Mouse (Mus musculus): Measurements from ENCODE around the gene Cfap99. TPM values are rescaled to one million over a fixed set of nuclear protein-coding genes. Genes with fewer than 3 reads are reported as not detected.

The Cfap99 gene
- polyA plus RNA-seq, 2 experiments: 0.04 TPM; not detected in 1

DNA sequence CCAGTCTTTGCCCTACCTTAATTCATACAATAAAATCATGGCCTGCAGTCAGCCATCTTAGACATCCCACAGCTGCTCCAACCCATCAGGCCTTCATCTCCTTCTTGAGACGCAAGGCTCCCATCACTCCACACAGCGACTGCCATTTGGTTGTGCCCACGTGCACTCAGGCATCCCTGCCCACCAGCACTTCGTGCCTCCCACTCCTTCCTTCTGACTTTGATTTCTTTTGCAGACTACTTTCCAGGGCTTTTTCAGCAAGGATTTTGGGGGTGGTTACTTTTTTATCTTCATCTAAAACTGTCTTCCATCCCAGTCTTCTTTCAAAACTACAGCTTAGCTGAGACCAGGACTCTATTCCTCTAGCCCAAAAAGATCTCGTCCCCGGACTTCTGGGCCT, 11.7 kb upstream of the Cfap99 start:
- Histone ChIP-seq H3K36me3 (ENCODE audit: control insufficient read depth, insufficient read depth, low read length) (no peaks in the 10 kb centered on the region), H3K27ac (replicated peaks; ENCODE audit: low read depth, low read length) (no peak overlapping the region), H3K27me3 (ENCODE audit: control insufficient read depth, insufficient read depth, low read length) (no peaks in the 10 kb centered on the region), H3K9ac (ENCODE audit: low read depth, low read length, severe bottlenecking) (no peak overlapping the region), H3K4me3 (replicated peaks; ENCODE audit: low read length) (no peak overlapping the region), H3K9me3 (ENCODE audit: control insufficient read depth, low read length) (no peaks in the 10 kb centered on the region), H3K4me2 (replicated peaks; ENCODE audit: low read depth, low read length, severe bottlenecking) (no peak overlapping the region), H3K4me1 (ENCODE audit: control insufficient read depth, insufficient read depth, low read length) (no peaks in the 10 kb centered on the region)
- TF ChIP-seq POLR2A (IDR thresholded peaks at IDR 0.05; ENCODE audit: borderline replicate concordance, extremely low read depth, insufficient read depth, insufficient read length): no peak
- ATAC-seq (ENCODE audit: low FRiP score, low read depth) (no peak), DNase-seq (ENCODE audit: low spot score) (no peak)
- WGBS: 69% methylated on average over 6 of the region's 6 CpGs

DNA sequence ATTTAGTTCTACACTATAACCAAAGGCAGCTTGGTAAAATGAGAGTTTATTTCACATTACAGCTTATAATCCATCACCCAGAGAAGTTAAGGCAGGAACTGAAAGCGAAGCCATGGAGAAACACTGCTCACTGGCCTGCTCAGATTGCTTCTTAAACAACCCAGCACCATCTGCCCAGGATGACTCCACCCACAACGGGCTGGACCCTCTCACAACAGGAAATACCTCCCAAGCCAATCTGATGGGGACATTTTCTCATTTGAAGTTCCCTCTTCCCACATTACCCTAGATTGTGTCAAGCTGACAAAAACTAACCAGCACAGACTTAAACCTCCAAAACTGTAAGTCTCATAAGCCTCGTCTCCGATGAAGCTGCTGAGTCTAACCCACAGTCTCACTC, 10.3 kb upstream of the Cfap99 start:
- H3K4me3 ChIP-seq (replicated peaks; ENCODE audit: low read length): no peak overlapping the region
- H3K36me3 ChIP-seq (ENCODE audit: control insufficient read depth, insufficient read depth, low read length): no peaks in the 10 kb centered on the region
- no peak for ATAC-seq (ENCODE audit: low FRiP score, low read depth)
- no peaks in the 10 kb centered on the region for H3K4me1 ChIP-seq (ENCODE audit: control insufficient read depth, insufficient read depth, low read length)
- H3K27ac ChIP-seq (replicated peaks; ENCODE audit: low read depth, low read length): no peak overlapping the region
- H3K9ac ChIP-seq (ENCODE audit: low read depth, low read length, severe bottlenecking): no peak overlapping the region
- no peaks in the 10 kb centered on the region for H3K27me3 ChIP-seq (ENCODE audit: control insufficient read depth, insufficient read depth, low read length)
- H3K4me2 ChIP-seq (replicated peaks; ENCODE audit: low read depth, low read length, severe bottlenecking): no peak overlapping the region
- H3K9me3 ChIP-seq (ENCODE audit: control insufficient read depth, low read length): no peaks in the 10 kb centered on the region
- no peak for TF ChIP-seq POLR2A (IDR thresholded peaks at IDR 0.05; ENCODE audit: borderline replicate concordance, extremely low read depth, insufficient read depth, insufficient read length)
- WGBS: 64% methylated on average over 4 of the region's 4 CpGs
- no peak for DNase-seq (ENCODE audit: low spot score)

- Histone ChIP-seq H3K4me2 (replicated peaks; ENCODE audit: low read depth, low read length, severe bottlenecking) (no peak overlapping the region), H3K27me3 (ENCODE audit: control insufficient read depth, insufficient read depth, low read length) (0 out of 2 replicates have a peak, but pooled peaks cover 2% of the 10 kb centered on the region), H3K36me3 (ENCODE audit: control insufficient read depth, insufficient read depth, low read length) (no peaks in the 10 kb centered on the region), H3K9me3 (ENCODE audit: control insufficient read depth, low read length) (no peaks in the 10 kb centered on the region), H3K27ac (replicated peaks; ENCODE audit: low read depth, low read length) (no peak overlapping the region), H3K9ac (ENCODE audit: low read depth, low read length, severe bottlenecking) (no peak overlapping the region), H3K4me3 (replicated peaks; ENCODE audit: low read length) (no peak overlapping the region), H3K4me1 (ENCODE audit: control insufficient read depth, insufficient read depth, low read length) (no peaks in the 10 kb centered on the region)
- TF ChIP-seq POLR2A (IDR thresholded peaks at IDR 0.05; ENCODE audit: borderline replicate concordance, extremely low read depth, insufficient read depth, insufficient read length): no peak
- ATAC-seq (ENCODE audit: low FRiP score, low read depth) (no peak), DNase-seq (ENCODE audit: low spot score) (no peak)
- WGBS: 83% methylated on average over 9 of the region's 9 CpGs
These were observed 9.2 kb upstream of the Cfap99 start for GRCm38 (mm10) chr5:34279214-34279613.

DNA sequence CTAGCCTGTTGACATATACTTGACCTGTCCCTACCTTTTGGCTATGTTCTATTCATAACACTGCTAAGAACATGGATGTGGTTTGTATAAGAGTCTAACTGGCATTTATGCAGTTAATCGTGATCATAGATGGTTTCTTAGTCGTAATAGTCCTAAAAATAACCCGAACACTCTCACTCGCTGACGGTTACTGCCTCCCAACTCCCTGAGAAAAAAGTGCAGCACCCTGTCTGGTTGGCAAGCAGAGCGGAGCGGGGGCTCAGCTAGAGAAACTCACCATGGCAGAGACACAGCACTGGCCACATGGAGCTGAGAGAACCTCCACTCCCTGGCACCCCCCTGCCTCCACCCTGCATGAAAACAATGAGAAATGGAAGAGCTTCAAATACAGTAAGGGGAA, 7.4 kb upstream of the Cfap99 start:
- H3K27ac ChIP-seq (replicated peaks; ENCODE audit: low read depth, low read length): no peak overlapping the region
- H3K36me3 ChIP-seq (ENCODE audit: control insufficient read depth, insufficient read depth, low read length): no peaks in the 10 kb centered on the region
- H3K4me3 ChIP-seq (replicated peaks; ENCODE audit: low read length): no peak overlapping the region
- peaks cover 13% of the 10 kb centered on the region for H3K27me3 ChIP-seq (ENCODE audit: control insufficient read depth, insufficient read depth, low read length)
- no peaks in the 10 kb centered on the region for H3K9me3 ChIP-seq (ENCODE audit: control insufficient read depth, low read length)
- no peak for TF ChIP-seq POLR2A (IDR thresholded peaks at IDR 0.05; ENCODE audit: borderline replicate concordance, extremely low read depth, insufficient read depth, insufficient read length)
- no peaks in the 10 kb centered on the region for H3K4me1 ChIP-seq (ENCODE audit: control insufficient read depth, insufficient read depth, low read length)
- no peak overlapping the region for H3K4me2 ChIP-seq (replicated peaks; ENCODE audit: low read depth, low read length, severe bottlenecking)
- H3K9ac ChIP-seq (ENCODE audit: low read depth, low read length, severe bottlenecking): no peak overlapping the region
- 56% methylated on average over 7 of the region's 7 CpGs for WGBS
- DNase-seq (ENCODE audit: low spot score): no peak
- no peak for ATAC-seq (ENCODE audit: low FRiP score, low read depth)

- no peak for TF ChIP-seq POLR2A (IDR thresholded peaks at IDR 0.05; ENCODE audit: borderline replicate concordance, extremely low read depth, insufficient read depth, insufficient read length)
These were observed 5.0 kb upstream of the Cfap99 start for GRCm38 (mm10) chr5:34283355-34283754.

More at GRCm38 (mm10) chr5:34283355-34283754, 5.0 kb upstream of the Cfap99 start:
- 82% methylated on average over 5 of the region's 5 CpGs for WGBS
- H3K4me3 ChIP-seq (replicated peaks; ENCODE audit: low read length): no peak overlapping the region
- H3K9ac ChIP-seq (ENCODE audit: low read depth, low read length, severe bottlenecking): no peak overlapping the region
- no peaks in the 10 kb centered on the region for H3K36me3 ChIP-seq (ENCODE audit: control insufficient read depth, insufficient read depth, low read length)
- no peak overlapping the region for H3K4me2 ChIP-seq (replicated peaks; ENCODE audit: low read depth, low read length, severe bottlenecking)
- H3K4me1 ChIP-seq (ENCODE audit: control insufficient read depth, insufficient read depth, low read length): no peaks in the 10 kb centered on the region; the same call in 1 of the 2 replicates
- peaks cover 37% of the 10 kb centered on the region for H3K27me3 ChIP-seq (ENCODE audit: control insufficient read depth, insufficient read depth, low read length)
- DNase-seq (ENCODE audit: low spot score): no peak
- no peak for ATAC-seq (ENCODE audit: low FRiP score, low read depth)
- H3K27ac ChIP-seq (replicated peaks; ENCODE audit: low read depth, low read length): no peak overlapping the region
- H3K9me3 ChIP-seq (ENCODE audit: control insufficient read depth, low read length): no peaks in the 10 kb centered on the region

Data from limb, embryonic 14.5 days (tissue).